Mouse (Mus musculus) neural tube, embryonic 13.5 days (tissue): ENCODE results near the gene Gm42420. TPM values are rescaled to one million over a fixed set of nuclear protein-coding genes. Genes with fewer than 3 reads are reported as not detected.

Experiments used
- ATAC-seq: fragments of 200-750 bp; cut with Nextera tagmentation; 2 replicates; pipeline ENCODE4 v1.8.0; 2017; ENCODE audit warnings: low read depth, mild to moderate bottlenecking, moderate TSS enrichment, moderate library complexity
- H3K27ac ChIP-seq: fragments of 300-500 bp; sonication (generic); replicated peaks from 2 replicates; pipeline ENCODE4 v1.5.1; 2015; ENCODE audit warnings: moderate library complexity, mild to moderate bottlenecking, inconsistent platforms
- H3K27me3 ChIP-seq: fragments of 300-500 bp; sonication (generic); 2 replicates; pipeline ENCODE4 v1.6.1; 2015; ENCODE audit warnings: mild to moderate bottlenecking, inconsistent platforms
- H3K36me3 ChIP-seq: fragments of 300-500 bp; sonication (generic); 2 replicates; pipeline ENCODE4 v1.6.1; 2015; ENCODE audit warnings: mild to moderate bottlenecking, inconsistent platforms
- H3K4me1 ChIP-seq: fragments of 300-500 bp; sonication (generic); replicated peaks from 2 replicates; pipeline ENCODE4 v1.6.1; 2015; ENCODE audit warnings: inconsistent platforms
- H3K4me2 ChIP-seq: fragments of 300-500 bp; sonication (generic); 2 replicates; pipeline ENCODE4 v1.6.1; 2015; ENCODE audit warnings: inconsistent platforms, mild to moderate bottlenecking, moderate library complexity
- H3K4me3 ChIP-seq: fragments of 300-500 bp; sonication (generic); 2 replicates; pipeline ENCODE4 v1.5.1; 2015; ENCODE audit warnings: mild to moderate bottlenecking, inconsistent platforms
- H3K9ac ChIP-seq: fragments of 300-500 bp; sonication (generic); 2 replicates; pipeline ENCODE4 v1.6.1; 2015; ENCODE audit warnings: moderate library complexity, mild to moderate bottlenecking, inconsistent platforms
- H3K9me3 ChIP-seq: fragments of 300-500 bp; sonication (generic); 2 replicates; pipeline ENCODE4 v1.6.1; 2016; ENCODE audit warnings: inconsistent platforms
- WGBS: fragments of 180-500 bp; shearing (Covaris S2); methylation state at CpG from one replicate; pipeline ENCODE4 v1.1.7; 2015; 5-methylcytosine and 5-hydroxymethylcytosine counted together
- polyA plus RNA-seq: library from polyadenylated mRNA; unstranded; fragments of >200 nt; fragmentation: Nextera tagmentation; extraction: Ambion mirVana; gene quantifications from 2 replicates; pipeline ENCODE4 v1.2.1, GENCODE M21; 2015

Gm42420 gene
- polyA plus RNA-seq, 1 experiment from 2014 or later = not detected

DNA sequence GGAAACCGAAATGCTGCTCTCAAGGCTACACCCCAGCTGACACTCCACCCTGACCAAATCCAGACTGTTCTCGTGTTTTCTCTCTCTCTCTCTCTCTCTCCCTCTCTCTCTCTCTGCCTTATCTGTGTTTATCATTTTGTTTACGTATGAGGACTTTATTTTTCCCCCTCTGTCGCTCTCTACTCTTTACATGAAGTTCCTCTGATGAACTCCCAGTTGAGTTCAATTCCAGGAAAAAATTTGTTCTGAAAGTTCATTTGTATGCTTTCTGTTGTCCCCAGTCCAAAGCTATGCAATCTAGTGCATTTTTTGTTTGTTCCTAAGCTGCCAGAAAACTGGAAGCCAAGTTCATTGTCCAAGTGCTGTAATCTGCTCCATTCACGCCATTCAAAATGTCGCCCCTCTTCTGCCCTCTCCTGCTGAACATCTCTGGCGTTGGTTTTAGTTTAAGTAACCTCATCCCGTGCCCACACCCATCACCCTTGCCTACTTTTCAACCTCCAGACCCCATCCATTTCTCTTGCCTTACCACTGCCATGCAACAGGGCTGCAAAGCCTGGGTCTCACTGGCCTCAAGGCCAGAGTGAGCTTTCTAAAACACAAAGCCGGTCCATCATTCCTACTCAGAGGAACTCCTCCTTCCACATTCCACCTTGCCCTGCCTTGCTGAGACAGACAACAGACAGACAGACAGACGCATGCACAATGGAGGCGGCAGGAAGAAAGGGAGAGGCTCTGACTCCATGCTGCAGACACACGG is 30.5 kb upstream of the Gm42420 start:
- Histone ChIP-seq H3K4me1 (peaks cover 55% of the 10 kb centered on the region), H3K27ac (no peak overlapping the region; the same call in 1 of the 2 replicates), H3K36me3 (peaks cover 15% of the 10 kb centered on the region), H3K4me2 (peak overlapping the region; percentile 65), H3K9me3 (no peaks in the 10 kb centered on the region), H3K4me3 (peak overlapping the region; percentile 91), H3K9ac (peak overlapping the region; percentile 54), H3K27me3 (no peaks in the 10 kb centered on the region)
- no peak for ATAC-seq
- WGBS = 72% methylated on average over 12 of the region's 12 CpGs

DNA sequence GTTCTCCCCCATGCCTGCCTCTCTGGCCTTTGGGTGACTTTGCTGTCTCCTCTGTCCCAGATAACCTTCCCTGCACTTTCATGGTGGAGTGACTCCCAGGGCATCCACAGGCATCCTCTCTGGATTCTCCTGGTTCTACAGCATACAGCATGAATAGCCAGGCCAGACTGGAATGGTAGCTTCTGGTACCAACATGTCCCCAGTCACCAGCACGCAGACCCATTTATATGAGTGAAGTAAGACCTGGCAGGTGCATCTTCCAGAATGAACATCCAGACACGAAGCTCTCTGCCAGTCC is 30.0 kb upstream of the Gm42420 start:
- no peaks in the 10 kb centered on the region for H3K9me3 ChIP-seq
- no peak for ATAC-seq
- H3K9ac ChIP-seq = peak overlapping the region; percentile 54
- H3K4me1 ChIP-seq = peaks cover 56% of the 10 kb centered on the region
- peak overlapping the region; percentile 65 for H3K4me2 ChIP-seq
- no peak overlapping the region; the same call in 1 of the 2 replicates for H3K27ac ChIP-seq
- no peaks in the 10 kb centered on the region for H3K27me3 ChIP-seq
- WGBS = 63% methylated on average over 2 of the region's 2 CpGs
- peak overlapping the region; percentile 91 for H3K4me3 ChIP-seq
- H3K36me3 ChIP-seq = peaks cover 15% of the 10 kb centered on the region

DNA sequence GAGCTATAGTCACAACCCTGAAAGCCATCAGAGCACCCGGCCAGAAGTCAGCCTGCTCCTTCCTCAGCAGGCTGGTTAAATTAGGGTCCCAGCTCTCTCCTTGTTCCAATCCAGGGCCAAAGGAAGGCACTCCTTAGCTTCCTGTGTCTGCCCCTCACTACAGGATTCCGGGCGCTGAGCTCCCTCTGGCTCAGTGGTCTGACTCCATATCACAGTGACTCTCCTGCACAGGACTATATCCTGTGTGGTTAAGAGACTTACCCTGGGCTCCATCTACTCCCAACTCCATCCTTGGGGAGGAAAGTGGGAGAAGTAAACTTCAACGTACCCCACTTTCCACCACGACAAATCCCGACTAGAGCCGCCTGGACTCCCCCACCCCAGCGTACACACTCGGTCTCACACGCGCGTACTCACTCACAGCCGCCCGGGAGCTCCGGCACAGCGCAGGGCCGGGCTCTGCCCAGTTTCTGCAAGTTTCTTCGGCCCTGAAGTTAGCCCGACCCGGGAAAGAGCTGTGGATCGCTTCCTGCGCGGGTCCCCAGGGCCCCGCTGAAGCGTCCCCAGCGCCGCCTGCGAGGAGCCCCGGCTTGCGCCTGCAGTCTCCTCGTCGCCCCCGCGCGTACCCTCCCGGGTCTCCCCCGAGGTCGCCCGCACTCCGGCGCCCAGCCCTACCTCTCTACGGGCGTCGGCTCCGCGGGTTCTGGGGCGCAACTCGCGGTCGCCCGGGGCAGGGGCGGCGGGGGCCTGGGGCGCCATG is 28.5 kb upstream of the Gm42420 start:
- peak overlapping the region; percentile 65 for H3K4me2 ChIP-seq
- H3K9me3 ChIP-seq = no peaks in the 10 kb centered on the region
- H3K27me3 ChIP-seq = no peaks in the 10 kb centered on the region
- H3K4me1 ChIP-seq = peaks cover 55% of the 10 kb centered on the region
- peak overlapping the region; percentile 97 for H3K27ac ChIP-seq
- peak; percentile 75 for ATAC-seq
- peak overlapping the region; percentile 98 for H3K9ac ChIP-seq
- peaks cover 8% of the 10 kb centered on the region; the same call in 1 of the 2 replicates for H3K36me3 ChIP-seq
- peak overlapping the region; percentile 91 for H3K4me3 ChIP-seq
- under 1% methylated on average over 50 of the region's 54 CpGs for WGBS

DNA sequence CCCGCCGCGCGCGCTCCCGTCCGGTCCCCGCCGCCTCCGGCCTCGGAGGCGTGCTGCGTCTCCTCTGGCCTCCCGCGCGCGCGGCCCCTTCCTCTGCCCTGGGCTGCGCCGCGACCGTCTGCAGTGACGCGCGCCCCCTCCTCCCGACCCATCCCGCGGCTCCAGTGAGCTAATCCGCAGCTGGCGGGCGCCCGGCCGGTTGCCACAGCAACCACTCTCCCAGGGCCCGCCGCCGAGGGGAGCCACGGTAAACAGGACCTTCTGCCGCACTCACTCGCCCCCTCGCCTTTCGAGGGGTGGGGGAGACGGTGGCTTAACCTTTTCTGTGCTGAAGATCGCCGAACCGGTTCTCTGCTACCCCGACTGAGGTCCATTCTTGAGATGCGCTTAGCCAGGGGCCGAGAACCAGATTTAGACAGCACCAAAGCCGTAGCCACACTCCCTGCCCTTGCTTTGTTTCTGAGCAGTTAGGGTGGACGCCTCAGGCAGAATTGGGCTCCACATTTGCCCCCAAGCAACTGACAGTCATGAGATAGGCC is 27.8 kb upstream of the Gm42420 start, which contains the start of gene Dennd2a:
Dennd2a (minus strand) TSS at position 145 of the 539 bp plus-strand sequence.
- H3K27me3 ChIP-seq = no peaks in the 10 kb centered on the region
- H3K36me3 ChIP-seq = peaks cover 8% of the 10 kb centered on the region; the same call in 1 of the 2 replicates
- H3K9me3 ChIP-seq = no peaks in the 10 kb centered on the region
- H3K4me1 ChIP-seq = peaks cover 55% of the 10 kb centered on the region
- peak within 1 kb of the TSS; percentile 98 for H3K9ac ChIP-seq
- WGBS = 2% methylated on average over 42 of the region's 50 CpGs
- peak within 1 kb of the TSS; percentile 91 for H3K4me3 ChIP-seq
- ATAC-seq = peak; percentile 96
- H3K27ac ChIP-seq = peak within 1 kb of the TSS; percentile 97
- H3K4me2 ChIP-seq = peak within 1 kb of the TSS; percentile 65

DNA sequence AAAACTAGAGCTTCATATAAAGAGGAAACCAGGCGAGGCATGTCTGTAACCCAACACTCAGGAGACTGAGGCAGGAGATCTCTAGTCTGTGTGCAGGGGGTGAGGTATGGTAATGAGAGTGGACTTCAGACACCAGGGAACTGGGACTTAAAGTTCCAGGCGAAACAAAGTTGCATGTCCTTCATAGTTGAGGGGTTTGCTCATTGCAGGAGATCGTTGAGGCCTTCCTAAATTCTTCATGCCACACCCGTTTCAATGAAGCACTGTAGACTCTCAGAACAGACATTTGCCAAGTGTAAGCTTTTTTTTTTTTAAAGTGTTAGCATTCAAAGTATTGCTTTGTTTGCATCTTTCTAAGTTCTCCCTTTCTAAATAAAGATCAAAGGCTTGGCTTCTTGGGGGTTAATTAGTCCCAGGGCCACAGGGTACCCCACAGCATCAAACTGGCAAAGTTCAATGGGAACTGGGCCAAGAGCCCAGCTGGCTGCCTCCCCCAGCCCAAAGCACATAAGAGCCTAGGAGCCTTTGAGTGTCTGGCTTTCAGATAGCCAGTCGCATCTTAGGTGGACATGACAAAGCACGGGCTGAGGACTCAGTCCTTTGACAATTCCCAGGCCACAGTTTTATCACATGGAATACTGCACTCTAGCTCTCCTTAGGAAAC is 26.1 kb upstream of the Gm42420 start:
- H3K4me3 ChIP-seq = no peak overlapping the region
- H3K4me1 ChIP-seq = peaks cover 51% of the 10 kb centered on the region
- no peaks in the 10 kb centered on the region for H3K9me3 ChIP-seq

DNA sequence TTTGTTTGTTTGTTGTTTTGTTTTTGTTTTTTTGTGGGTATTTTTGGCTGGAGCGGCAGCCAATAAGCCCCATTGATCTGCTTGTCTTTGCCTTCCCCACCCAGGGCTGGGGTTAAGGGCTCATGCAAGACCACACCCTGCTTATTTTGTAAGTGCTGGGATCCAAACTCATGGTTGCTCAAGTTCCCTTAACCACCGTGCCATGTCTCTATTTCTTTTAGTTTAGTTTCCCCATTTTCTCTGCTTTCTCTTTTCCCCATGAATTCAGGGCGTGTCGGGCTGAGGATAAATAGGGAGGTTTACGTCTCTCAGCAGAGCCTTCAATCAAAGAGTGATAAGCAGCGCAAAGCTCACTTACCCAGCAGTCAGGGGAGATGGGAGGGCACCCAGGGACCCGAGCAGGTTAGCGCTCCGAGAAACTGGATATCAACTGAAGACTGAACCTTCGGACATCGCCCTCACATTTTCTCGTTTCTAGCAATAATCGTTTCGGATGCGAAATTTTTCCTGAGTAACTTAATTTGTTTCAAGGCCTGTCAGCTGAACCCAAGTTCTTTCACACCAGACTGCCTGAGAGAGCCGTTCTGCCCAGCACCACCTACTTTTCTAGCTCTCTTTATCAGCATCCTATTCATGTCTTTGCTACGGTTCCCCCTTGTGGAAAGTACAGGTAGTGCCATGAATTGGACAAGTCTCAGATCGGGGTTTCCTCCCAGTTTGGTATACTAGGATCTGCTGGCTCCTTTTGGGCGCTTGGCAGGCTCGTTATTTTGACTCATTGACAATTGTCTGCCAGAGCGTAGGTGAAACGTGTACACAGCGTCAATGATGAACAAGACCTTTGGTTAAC is 23.2 kb upstream of the Gm42420 start:
- Histone ChIP-seq H3K36me3 (no peaks in the 10 kb centered on the region), H3K27me3 (no peaks in the 10 kb centered on the region), H3K4me2 (peak overlapping the region; percentile 31), H3K9me3 (no peaks in the 10 kb centered on the region), H3K9ac (no peak overlapping the region), H3K4me3 (no peak overlapping the region; the same call in 1 of the 2 replicates), H3K27ac (no peak overlapping the region), H3K4me1 (peaks cover 26% of the 10 kb centered on the region)
- peak; percentile 30; the same call in 1 of the 2 replicates for ATAC-seq
- 23% methylated on average over 23 of the region's 23 CpGs for WGBS

More for the DNA sequence above, 26.1 kb upstream of the Gm42420 start:
- Histone ChIP-seq H3K36me3 (no peaks in the 10 kb centered on the region), H3K4me2 (no peak overlapping the region), H3K9ac (no peak overlapping the region), H3K27ac (peak overlapping the region; percentile 61), H3K27me3 (no peaks in the 10 kb centered on the region)
- ATAC-seq = no peak
- 44% methylated on average over 6 of the region's 6 CpGs for WGBS

DNA sequence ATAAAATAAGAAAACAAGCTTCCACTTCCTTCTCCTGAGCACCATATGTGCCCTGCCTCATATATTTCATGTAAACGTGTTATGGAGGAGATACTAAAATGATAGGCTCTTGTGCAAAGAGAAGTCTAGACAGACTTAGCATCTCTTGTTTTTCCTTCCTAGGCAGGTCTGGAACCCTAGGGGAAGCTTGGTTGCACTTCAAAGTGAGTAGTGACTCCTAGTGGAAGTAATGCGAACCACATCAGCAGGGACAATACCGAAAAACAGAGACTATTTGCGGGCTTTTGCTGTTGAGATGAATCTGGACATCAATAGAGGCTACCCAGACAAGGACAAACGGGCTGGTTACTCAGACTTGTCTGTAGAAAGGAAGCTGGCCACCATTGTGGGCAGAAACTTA is 18.0 kb upstream of the Gm42420 start:
- 20% methylated on average over 5 of the region's 5 CpGs for WGBS
- no peak overlapping the region for H3K27ac ChIP-seq
- no peak overlapping the region for H3K9ac ChIP-seq
- H3K27me3 ChIP-seq = no peaks in the 10 kb centered on the region
- H3K9me3 ChIP-seq = no peaks in the 10 kb centered on the region
- no peaks in the 10 kb centered on the region for H3K36me3 ChIP-seq
- H3K4me1 ChIP-seq = peaks cover under 1% of the 10 kb centered on the region; the same call in 1 of the 2 replicates
- no peak for ATAC-seq
- H3K4me2 ChIP-seq = no peak overlapping the region
- no peak overlapping the region for H3K4me3 ChIP-seq

DNA sequence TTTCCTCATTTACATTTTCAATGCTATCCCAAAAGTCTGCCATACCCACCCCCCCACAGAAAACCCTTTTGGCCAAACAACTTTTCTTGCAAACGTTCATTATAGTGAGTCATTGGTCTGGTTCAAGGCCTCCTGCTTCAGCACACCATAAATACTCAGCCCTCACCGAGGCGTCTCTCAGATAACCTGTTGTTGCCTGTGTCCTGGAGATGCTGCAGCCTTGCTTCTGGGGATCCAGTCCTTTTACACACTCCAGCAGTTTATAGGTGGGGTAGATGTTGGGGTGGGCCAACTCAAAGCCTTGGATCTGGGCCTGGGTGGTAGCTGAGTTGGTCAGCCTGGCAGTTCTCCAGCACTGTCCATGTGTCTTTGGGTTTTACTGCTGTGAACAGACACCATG is 15.1 kb upstream of the Gm42420 start:
- H3K36me3 ChIP-seq = no peaks in the 10 kb centered on the region
- no peaks in the 10 kb centered on the region for H3K9me3 ChIP-seq
- H3K4me3 ChIP-seq = no peak overlapping the region
- no peak overlapping the region for H3K27ac ChIP-seq
- 76% methylated on average over 3 of the region's 3 CpGs for WGBS
- no peaks in the 10 kb centered on the region for H3K27me3 ChIP-seq
- no peak overlapping the region for H3K4me2 ChIP-seq
- no peak for ATAC-seq
- H3K4me1 ChIP-seq = peaks cover 16% of the 10 kb centered on the region
- no peak overlapping the region for H3K9ac ChIP-seq

DNA sequence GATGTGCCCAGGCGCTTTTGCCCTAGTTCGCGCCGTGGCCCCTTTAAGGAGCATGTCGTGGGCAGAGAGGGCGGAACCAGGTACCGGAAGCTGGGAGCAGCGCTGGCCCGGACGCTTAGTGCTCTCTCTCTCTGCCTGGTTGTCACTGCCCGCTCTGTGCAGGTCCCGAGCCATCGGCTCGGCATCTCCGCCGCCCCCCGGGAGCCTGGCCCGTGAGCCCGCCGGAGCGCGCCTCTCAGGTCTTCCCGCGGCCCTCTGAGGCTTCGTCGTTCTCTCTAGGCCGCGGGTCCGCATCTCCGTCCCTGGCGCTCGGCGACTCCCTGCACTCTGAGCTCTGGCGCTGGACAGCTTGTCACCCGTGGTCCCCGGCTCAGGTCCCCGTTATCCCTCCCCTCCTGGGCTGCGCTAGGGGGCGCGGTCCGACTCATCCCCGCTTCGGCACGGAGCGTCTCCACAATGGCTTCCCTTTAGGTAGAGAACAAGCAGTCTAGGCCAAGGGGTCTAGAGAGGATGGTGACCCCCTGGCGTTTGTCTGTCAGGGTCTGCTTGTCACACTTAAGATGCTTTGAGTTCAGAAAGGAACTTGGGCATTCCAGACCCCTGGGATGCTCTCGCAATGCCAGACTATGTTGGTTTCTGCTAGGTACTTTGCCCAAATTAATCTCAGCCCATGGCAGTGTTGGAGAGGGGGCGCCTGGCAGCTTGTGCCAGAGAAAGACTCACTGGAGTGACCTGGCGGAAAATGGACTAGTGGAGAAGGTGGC is 11.6 kb upstream of the Gm42420 start, which contains the start of gene Adck2:
Adck2 (plus strand) TSS at position 83 of the 764 bp plus-strand sequence.
- Histone ChIP-seq H3K36me3 (peaks cover 24% of the 10 kb centered on the region), H3K27ac (peak within 1 kb of the TSS; percentile 97), H3K27me3 (no peaks in the 10 kb centered on the region), H3K4me2 (peak within 1 kb of the TSS; percentile 90), H3K4me1 (peaks cover 16% of the 10 kb centered on the region), H3K4me3 (peak within 1 kb of the TSS; percentile 88), H3K9me3 (no peaks in the 10 kb centered on the region), H3K9ac (peak within 1 kb of the TSS; percentile 93)
- WGBS = 1% methylated on average over 48 of the region's 49 CpGs
- ATAC-seq = peak; percentile 98

DNA sequence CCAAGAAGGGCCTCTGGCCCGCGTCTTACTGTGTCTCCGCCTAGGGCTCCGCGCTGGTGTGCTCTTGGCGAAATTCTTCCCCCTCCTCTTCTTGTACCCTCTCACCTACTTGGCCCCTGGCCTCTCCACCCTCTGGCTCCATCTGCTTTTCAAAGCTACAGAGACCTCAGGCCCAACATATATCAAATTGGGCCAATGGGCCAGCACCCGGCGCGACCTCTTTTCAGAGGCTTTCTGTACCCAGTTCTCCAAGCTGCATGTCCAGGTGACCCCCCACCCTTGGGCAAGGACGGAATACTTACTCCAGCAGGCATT is 11.0 kb upstream of the Gm42420 start:
- Histone ChIP-seq H3K4me2 (peak overlapping the region; percentile 90), H3K4me3 (peak overlapping the region; percentile 88), H3K27ac (peak overlapping the region; percentile 97), H3K9ac (peak overlapping the region; percentile 93), H3K36me3 (peaks cover 30% of the 10 kb centered on the region), H3K4me1 (peaks cover 16% of the 10 kb centered on the region), H3K27me3 (no peaks in the 10 kb centered on the region), H3K9me3 (no peaks in the 10 kb centered on the region)
- no peak; the same call in none of the 2 replicates for ATAC-seq
- 28% methylated on average over 10 of the region's 10 CpGs for WGBS
